Mouse (Mus musculus) CH12.LX (cell line): ENCODE measurements around the gene Taf15.

Source experiments
- CTCF ChIP-seq, 2 experiments: IDR thresholded peaks in 1 of 2; conservative IDR thresholded peaks in 1 of 2; 2 replicates each; pipeline ENCODE4 v1.5.1; 2011 to 2012; ENCODE audit warnings: low read depth in 2 of 2, low read length in 2 of 2, improper control_type of control experiment in 1 of 2, inconsistent platforms in 1 of 2, mild to moderate bottlenecking in 1 of 2, moderate library complexity in 1 of 2
- E2F4 ChIP-seq: IDR thresholded peaks from 2 replicates; pipeline ENCODE4 v1.6.1; 2011; ENCODE audit warnings: low read depth, low read length, improper control_type of control experiment; ENCODE audit not compliant: insufficient replicate concordance
- ETS1 ChIP-seq: conservative IDR thresholded peaks from 2 replicates; pipeline ENCODE4 v1.6.1; 2012; ENCODE audit warnings: low read depth, mild to moderate bottlenecking, inconsistent platforms, low read length, improper control_type of control experiment, moderate library complexity
- HCFC1 ChIP-seq: IDR thresholded peaks from 2 replicates; pipeline ENCODE4 v1.6.1; 2012; ENCODE audit warnings: low read depth, mild to moderate bottlenecking, inconsistent platforms, low read length, improper control_type of control experiment
- KAT2A ChIP-seq: IDR thresholded peaks from 2 replicates; pipeline ENCODE4 v1.6.1; 2012; ENCODE audit warnings: low read length, improper control_type of control experiment, inconsistent platforms; ENCODE audit not compliant: insufficient replicate concordance
- MAX ChIP-seq: IDR thresholded peaks from 2 replicates; pipeline ENCODE4 v1.6.1; 2011; ENCODE audit warnings: low read length, improper control_type of control experiment
- NRF1 ChIP-seq: IDR thresholded peaks from 2 replicates; pipeline ENCODE4 v1.6.1; 2014; ENCODE audit warnings: low read depth, mild to moderate bottlenecking, inconsistent platforms, low read length, improper control_type of control experiment, moderate library complexity
- POLR2A ChIP-seq: IDR thresholded peaks from 2 replicates; pipeline ENCODE4 v1.6.1; 2011; ENCODE audit warnings: low read depth, mild to moderate bottlenecking, improper control_type of control experiment, low read length
- SIN3A ChIP-seq: IDR thresholded peaks from 2 replicates; pipeline ENCODE4 v1.6.1; 2012; ENCODE audit warnings: low read length, improper control_type of control experiment, inconsistent platforms
- USF1 ChIP-seq: IDR thresholded peaks from 2 replicates; pipeline ENCODE4 v1.6.1; 2014; ENCODE audit warnings: low read depth, mild to moderate bottlenecking, inconsistent platforms, low read length, improper control_type of control experiment
- ZC3H11A ChIP-seq: IDR thresholded peaks from 2 replicates; pipeline ENCODE4 v1.6.1; 2012; ENCODE audit warnings: low read depth, mild to moderate bottlenecking, inconsistent platforms, low read length, improper control_type of control experiment
- ZKSCAN1 ChIP-seq: IDR thresholded peaks from 2 replicates; pipeline ENCODE4 v1.6.1; 2012; ENCODE audit warnings: low read depth, inconsistent platforms, low read length, improper control_type of control experiment, borderline replicate concordance

DNA sequence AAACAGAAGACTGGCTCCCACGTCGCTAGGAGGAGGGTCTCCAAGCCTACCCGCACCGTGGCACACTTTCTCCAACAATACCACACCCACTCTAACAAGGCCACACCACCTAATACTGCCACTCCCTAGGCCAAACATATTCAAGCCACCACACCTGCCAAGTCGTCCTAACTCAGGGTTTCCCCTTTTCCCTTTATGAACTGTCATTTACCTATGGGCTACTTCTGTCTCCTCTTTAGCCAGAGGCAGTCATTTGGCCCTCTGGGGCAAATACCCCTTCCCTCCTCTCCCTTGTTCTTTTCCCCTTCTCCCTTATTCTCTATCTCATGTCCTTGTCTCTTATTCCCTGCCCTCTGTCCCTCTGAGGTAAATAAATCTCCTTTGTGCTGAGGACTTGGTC lies 78.8 kb downstream of the Taf15 start:
- TF ChIP-seq ZKSCAN1 (no peak), CTCF (conservative IDR thresholded peaks at IDR 0.05 in 1 of 2, IDR thresholded peaks at IDR 0.05 in 1 of 2; ENCODE audit: low read depth in 2 of 2, low read length in 2 of 2) (no peak), KAT2A (no peak), SIN3A (no peak), E2F4 (no peak), NRF1 (no peak), HCFC1 (no peak), ETS1 (peak; percentile 48), USF1 (no peak), MAX (no peak), POLR2A (no peak; the same call in 1 of the 2 replicates), ZC3H11A (no peak)
